Mouse (Mus musculus) intestine, postnatal 0 days (tissue): ENCODE measurements around the gene Myo15b. TPM values are rescaled to one million over a fixed set of nuclear protein-coding genes. Genes with fewer than 3 reads are reported as not detected.

Source experiments
- ATAC-seq: fragments of 200-750 bp; cut with Nextera tagmentation; 2 replicates; pipeline ENCODE4 v1.8.0; 2017; ENCODE audit warnings: mild to moderate bottlenecking, moderate TSS enrichment, moderate library complexity
- H3K27ac ChIP-seq: fragments of 300-500 bp; sonication (generic); 2 replicates; pipeline ENCODE4 v1.5.1; 2014; ENCODE audit warnings: mild to moderate bottlenecking, low read depth, low read length, moderate library complexity
- H3K27me3 ChIP-seq: fragments of 300-500 bp; sonication (generic); replicated peaks from 2 replicates; pipeline ENCODE4 v1.6.1; 2014; ENCODE audit warnings: low read length, mixed read lengths; ENCODE audit not compliant: control insufficient read depth, insufficient read depth
- H3K36me3 ChIP-seq: fragments of 300-500 bp; sonication (generic); 2 replicates; pipeline ENCODE4 v1.6.1; 2014; ENCODE audit warnings: mild to moderate bottlenecking, moderate library complexity; ENCODE audit not compliant: control insufficient read depth, insufficient read depth
- H3K4me1 ChIP-seq: fragments of 300-500 bp; sonication (generic); replicated peaks from 2 replicates; pipeline ENCODE4 v1.6.1; 2014; ENCODE audit warnings: antibody characterized with exemption, low read length, mixed read lengths; ENCODE audit not compliant: control insufficient read depth, insufficient read depth
- H3K4me2 ChIP-seq: fragments of 300-500 bp; sonication (generic); replicated peaks from 2 replicates; pipeline ENCODE4 v1.6.1; 2014; ENCODE audit warnings: low read depth, mild to moderate bottlenecking, moderate library complexity
- H3K4me3 ChIP-seq: fragments of 300-500 bp; sonication (generic); 2 replicates; pipeline ENCODE4 v1.5.1; 2014; ENCODE audit warnings: low read depth, low read length
- H3K9ac ChIP-seq: fragments of 300-500 bp; sonication (generic); 2 replicates; pipeline ENCODE4 v1.6.1; 2014; ENCODE audit warnings: mild to moderate bottlenecking, low read depth, low read length
- H3K9me3 ChIP-seq: fragments of 300-500 bp; sonication (generic); 2 replicates; pipeline ENCODE4 v1.6.1; 2016; ENCODE audit warnings: mixed run types; ENCODE audit not compliant: control insufficient read depth
- CTCF ChIP-seq: sonication (generic); IDR thresholded peaks from 2 replicates; pipeline ENCODE4 v1.5.1; 2016; ENCODE audit warnings: low read depth, mild to moderate bottlenecking, control low read depth, antibody characterized with exemption, moderate library complexity
- WGBS: fragments of 180-500 bp; shearing (Covaris S2); extraction: QIAGEN DNeasy Blood & Tissue Kit; methylation state at CpG from one replicate; pipeline ENCODE4 v1.1.7; 2014; 5-methylcytosine and 5-hydroxymethylcytosine counted together
- polyA plus RNA-seq: library from polyadenylated mRNA; unstranded; fragments of >200 nt; fragmentation: Nextera tagmentation; extraction: Ambion mirVana; gene quantifications from 2 replicates; pipeline ENCODE4 v1.2.1, GENCODE M21; 2015

Myo15b gene
- 332 and 377 TPM in 2 replicates for polyA plus RNA-seq

- H3K9me3 ChIP-seq = no peaks in the 10 kb centered on the region
- peak within 1 kb of the TSS; percentile 75 for H3K4me2 ChIP-seq
- H3K27me3 ChIP-seq = peaks cover 13% of the 10 kb centered on the region
- H3K36me3 ChIP-seq = peaks cover 33% of the 10 kb centered on the region
- no peak for ATAC-seq
- TF ChIP-seq CTCF = no peak
- peak within 1 kb of the TSS; percentile 47 for H3K9ac ChIP-seq
- peak within 1 kb of the TSS; percentile 44 for H3K4me3 ChIP-seq
- no peaks in the 10 kb centered on the region for H3K4me1 ChIP-seq
- H3K27ac ChIP-seq = no peak within 1 kb of the TSS
- WGBS = 33% methylated on average over 27 of the region's 27 CpGs
These were observed at the start of gene Myo15b for GRCm38 (mm10) chr11:115858354-115858753. Gene Myo15b, plus strand, starts transcription at chr11:115858406.

- H3K9ac ChIP-seq = 0 out of 2 replicates have a peak overlapping the region, but pooled peaks have one; percentile 17
- no peak overlapping the region for H3K4me3 ChIP-seq
- 29% methylated on average over 10 of the region's 10 CpGs for WGBS
- H3K27me3 ChIP-seq = no peaks in the 10 kb centered on the region
- no peaks in the 10 kb centered on the region for H3K9me3 ChIP-seq
- H3K4me2 ChIP-seq = peak overlapping the region; percentile 99
- peaks cover 24% of the 10 kb centered on the region for H3K4me1 ChIP-seq
- ATAC-seq = no peak
- peaks cover 52% of the 10 kb centered on the region for H3K36me3 ChIP-seq
- peak overlapping the region; percentile 28 for H3K27ac ChIP-seq
- TF ChIP-seq CTCF = no peak
These were observed 49.4 kb upstream of the Myo15b start for GRCm38 (mm10) chr11:115808696-115809310.

- Histone ChIP-seq H3K9me3 (no peaks in the 10 kb centered on the region), H3K27me3 (no peaks in the 10 kb centered on the region), H3K36me3 (peaks cover 49% of the 10 kb centered on the region), H3K9ac (0 out of 2 replicates have a peak overlapping the region, but pooled peaks have one; percentile 17), H3K4me1 (peaks cover 24% of the 10 kb centered on the region), H3K4me3 (no peak overlapping the region), H3K27ac (no peak overlapping the region; the same call in 1 of the 2 replicates), H3K4me2 (peak overlapping the region; percentile 99)
- TF ChIP-seq CTCF = 0 out of 2 replicates have a peak, but pooled peaks have one; percentile 22
- ATAC-seq = no peak
- 55% methylated on average over 8 of the region's 8 CpGs for WGBS
These were observed 48.9 kb upstream of the Myo15b start for GRCm38 (mm10) chr11:115809311-115809781.

DNA sequence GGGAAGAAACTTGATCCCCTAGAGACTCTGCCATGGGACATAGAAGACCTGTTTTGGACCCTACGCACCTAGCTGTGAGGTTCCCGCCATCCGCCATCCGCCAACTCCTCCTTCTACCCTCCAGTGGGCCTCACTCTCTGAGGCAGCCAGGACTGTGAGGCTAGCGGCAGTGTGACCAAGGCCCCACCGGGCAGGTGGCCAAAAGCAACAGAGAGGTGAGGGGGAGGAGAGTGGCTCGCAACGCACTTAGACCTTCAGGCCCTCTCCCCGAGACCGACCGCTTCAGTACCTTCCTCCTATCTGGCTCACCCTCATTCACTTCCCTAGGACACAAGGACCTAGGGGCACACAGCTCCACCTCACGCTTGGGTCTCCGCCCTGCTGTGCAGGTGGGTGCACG is 47.8 kb upstream of the Myo15b start:
- ATAC-seq = no peak
- H3K27ac ChIP-seq = peak overlapping the region; percentile 1; the same call in 1 of the 2 replicates
- 27% methylated on average over 14 of the region's 14 CpGs for WGBS
- H3K9me3 ChIP-seq = no peaks in the 10 kb centered on the region
- peak overlapping the region; percentile 30 for H3K4me3 ChIP-seq
- TF ChIP-seq CTCF = no peak
- H3K36me3 ChIP-seq = peaks cover 39% of the 10 kb centered on the region; the same call in 1 of the 2 replicates
- H3K4me2 ChIP-seq = peak overlapping the region; percentile 99
- peak overlapping the region; percentile 23; the same call in 1 of the 2 replicates for H3K9ac ChIP-seq
- no peaks in the 10 kb centered on the region for H3K27me3 ChIP-seq
- peaks cover 24% of the 10 kb centered on the region for H3K4me1 ChIP-seq

GRCm38 (mm10) chr11:115811381-115812093 is 46.7 kb upstream of the Myo15b start:
- Histone ChIP-seq H3K4me3 (peak overlapping the region; percentile 83), H3K36me3 (peaks cover 32% of the 10 kb centered on the region; the same call in 1 of the 2 replicates), H3K27ac (0 out of 2 replicates have a peak overlapping the region, but pooled peaks have one; percentile 1), H3K9me3 (no peaks in the 10 kb centered on the region), H3K27me3 (no peaks in the 10 kb centered on the region), H3K4me1 (peaks cover 24% of the 10 kb centered on the region), H3K9ac (no peak overlapping the region), H3K4me2 (peak overlapping the region; percentile 99)
- 72% methylated on average over 20 of the region's 20 CpGs for WGBS
- TF ChIP-seq CTCF = no peak
- no peak for ATAC-seq

DNA sequence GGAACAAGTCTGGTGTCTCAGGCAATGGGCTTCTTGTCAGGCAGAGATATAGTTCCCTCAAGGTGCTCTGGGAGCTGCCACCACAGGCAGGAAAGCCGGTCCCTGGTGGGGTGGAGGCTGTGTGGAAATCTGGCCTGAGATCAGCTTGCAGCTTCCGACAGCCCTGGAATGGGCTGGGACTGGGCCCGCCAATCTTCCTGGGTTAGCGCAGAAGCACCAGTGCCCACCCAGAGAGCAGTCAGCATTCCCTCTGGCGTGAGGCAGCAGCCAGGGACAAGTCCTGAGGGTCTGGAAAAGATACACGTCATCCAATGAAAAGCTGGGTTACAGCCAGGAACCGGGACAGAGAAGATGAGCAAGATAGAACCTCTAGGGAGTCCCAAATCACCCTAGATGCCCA is 46.1 kb upstream of the Myo15b start:
- no peak overlapping the region for H3K27ac ChIP-seq
- WGBS = 40% methylated on average over 7 of the region's 7 CpGs
- H3K4me3 ChIP-seq = peak overlapping the region; percentile 83
- peak overlapping the region; percentile 99 for H3K4me2 ChIP-seq
- peaks cover 30% of the 10 kb centered on the region; the same call in 1 of the 2 replicates for H3K36me3 ChIP-seq
- H3K9ac ChIP-seq = peak overlapping the region; percentile 81; the same call in 1 of the 2 replicates
- TF ChIP-seq CTCF = no peak
- H3K27me3 ChIP-seq = no peaks in the 10 kb centered on the region
- ATAC-seq = no peak
- H3K4me1 ChIP-seq = peaks cover 24% of the 10 kb centered on the region
- H3K9me3 ChIP-seq = no peaks in the 10 kb centered on the region
